Mouse (Mus musculus): ENCODE data around the gene Flvcr2.

- TF ChIP-seq CTCF (conservative IDR thresholded peaks at IDR 0.05 in 1 of 2, IDR thresholded peaks at IDR 0.05 in 1 of 2; ENCODE audit: low read depth in 2 of 2, low read length in 2 of 2) (no peak), SIN3A (IDR thresholded peaks at IDR 0.05; ENCODE audit: low read length) (peak; percentile 72), ELF1 (IDR thresholded peaks at IDR 0.05; ENCODE audit: low read depth, low read length) (peak; percentile 85), MXI1 (IDR thresholded peaks at IDR 0.05; ENCODE audit: low read depth, low read length) (peak; percentile 74), ETS1 (conservative IDR thresholded peaks at IDR 0.05; ENCODE audit: low read depth, low read length) (no peak), JUND (conservative IDR thresholded peaks at IDR 0.05; ENCODE audit: low read depth, low read length) (no peak), MYC (IDR thresholded peaks at IDR 0.05; ENCODE audit: low read depth, low read length) (peak; percentile 75; the same call in 1 of the 2 replicates), POLR2A (IDR thresholded peaks at IDR 0.05; ENCODE audit: low read depth, low read length) (peak; percentile 68), ZC3H11A (IDR thresholded peaks at IDR 0.05; ENCODE audit: low read depth, low read length) (no peak), ZNF384 (IDR thresholded peaks at IDR 0.05; ENCODE audit: low read depth, low read length) (no peak), IRF4 (IDR thresholded peaks at IDR 0.05; ENCODE audit: low read depth, low read length) (0 out of 2 replicates have a peak, but pooled peaks have one; percentile 42), MAX (IDR thresholded peaks at IDR 0.05; ENCODE audit: low read length) (peak; percentile 36; the same call in 1 of the 2 replicates), MAZ (IDR thresholded peaks at IDR 0.05; ENCODE audit: low read depth, low read length) (no peak)
Observed at GRCm38 (mm10) chr12:85824438-85825264, 78.3 kb downstream of the Flvcr2 start, which contains the start of the genes Erg28 and Ttll5.
